Mouse (Mus musculus) testis, postnatal 10 days (tissue): ENCODE data around the gene Ap3b2.
"Not testable (repeated sequence)": the region's sequence is repeated elsewhere in the genome, so short reads cannot be mapped to it uniquely, and the experiment has no call there.

Source experiments
- DNase-seq: peaks from one replicate; pipeline ENCODE4 v3.0.0; 2021; ENCODE audit warnings: low spot score

Gene Ap3b2

DNA sequence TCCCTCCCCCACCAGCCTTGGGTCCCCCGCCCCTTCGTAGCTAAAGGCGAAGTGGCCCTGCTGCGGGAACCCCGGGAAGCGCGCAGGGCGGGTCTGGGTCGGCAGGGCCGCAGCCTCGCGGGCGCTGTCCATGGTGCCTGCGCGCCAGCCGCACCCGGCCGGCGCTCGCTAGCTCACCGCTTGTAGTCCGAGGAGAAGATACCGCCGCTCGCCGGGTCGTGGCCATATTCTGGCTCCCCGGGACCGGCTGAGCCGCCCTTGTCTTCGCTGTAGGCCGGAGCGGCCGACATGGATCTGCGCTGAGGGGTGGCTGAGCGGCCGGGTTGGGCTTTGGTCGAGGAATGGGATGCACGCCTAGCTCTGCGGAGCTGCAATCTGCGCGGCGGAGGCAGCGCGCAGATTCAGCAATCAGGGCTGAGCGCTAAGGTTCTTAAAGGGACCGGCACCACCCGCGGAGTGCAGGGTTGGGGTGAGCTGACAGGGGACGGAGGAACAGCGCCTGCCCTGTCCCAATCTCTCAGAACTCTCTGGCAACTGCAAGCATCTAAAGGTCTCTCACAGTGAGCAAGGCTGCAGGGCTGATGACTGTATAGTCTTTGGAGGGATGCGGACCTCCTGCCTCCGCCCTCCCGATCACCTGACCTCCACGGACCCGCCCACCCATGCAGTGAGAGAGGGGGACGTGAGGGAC, at the start of gene Ap3b2:
Gene Ap3b2 (minus strand): TSS at position 595 of the 691 bp plus-strand sequence.
- DNase-seq, result peak; percentile 83

DNA sequence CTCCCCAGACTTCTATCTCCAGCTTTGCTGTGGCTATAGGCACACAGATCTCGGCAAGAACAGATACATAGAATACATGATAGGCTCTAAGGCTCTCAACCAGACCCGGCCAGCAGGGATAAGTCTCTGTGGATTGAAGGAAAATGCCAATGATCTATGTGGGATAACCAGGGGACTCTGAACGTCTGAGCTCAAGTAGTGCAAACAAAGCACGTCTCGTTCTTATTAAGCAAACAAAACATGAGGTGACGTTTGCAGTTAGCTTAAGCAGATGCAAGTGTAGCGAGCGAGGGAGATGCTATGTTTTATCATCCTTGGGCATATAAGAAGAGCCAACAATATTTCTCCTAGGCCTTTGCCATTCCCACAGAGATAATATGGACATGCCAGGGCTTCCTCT, 49.2 kb upstream of the Ap3b2 start:
- DNase-seq, result no peak

DNA sequence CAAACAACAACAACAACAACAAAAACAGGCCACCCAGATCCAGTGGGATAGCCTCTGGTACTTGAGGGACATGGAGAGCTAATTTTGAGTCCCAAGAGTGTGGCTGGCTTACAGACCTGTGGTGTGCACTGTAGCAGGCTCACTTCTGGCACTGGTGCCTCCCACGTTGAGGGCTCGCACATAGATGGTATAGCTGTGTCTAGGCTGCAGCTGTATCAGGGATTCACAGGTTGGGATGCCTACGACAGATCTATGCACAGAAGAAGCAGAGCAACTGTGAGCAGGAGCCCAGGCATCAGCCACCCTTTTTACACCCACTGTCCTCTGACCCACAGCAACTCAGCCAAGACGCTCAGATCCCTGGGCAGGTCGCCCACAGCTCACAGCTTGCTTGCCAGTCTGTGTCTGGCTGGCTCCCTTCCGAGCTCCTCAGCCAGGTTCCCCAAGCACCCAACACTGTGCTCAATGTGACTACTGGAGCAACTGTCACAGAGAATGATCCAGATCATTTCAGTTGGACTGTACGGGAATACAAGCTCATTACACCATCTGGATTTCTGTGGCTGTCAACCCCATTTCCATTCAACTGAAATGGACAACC, 48.3 kb upstream of the Ap3b2 start:
- DNase-seq, result no peak

DNA sequence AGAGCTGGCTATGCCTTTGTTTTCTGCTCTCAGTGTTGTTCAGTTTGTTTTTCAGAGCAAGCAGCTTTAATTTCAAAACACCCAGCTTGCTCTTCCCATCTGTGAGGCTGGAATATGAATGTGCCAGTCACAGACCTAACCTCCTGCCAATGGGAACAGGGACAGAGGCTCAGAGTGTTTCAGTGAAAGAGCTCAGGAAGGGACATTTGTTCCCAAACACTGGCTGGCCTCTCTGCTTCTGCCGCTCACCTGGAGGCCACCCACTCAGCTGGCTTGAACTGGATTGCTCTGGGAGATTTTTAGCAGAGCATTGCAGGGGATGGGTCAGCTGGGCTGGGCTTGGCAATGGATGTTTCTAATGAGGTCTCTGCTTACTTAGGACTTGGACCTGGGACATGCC, 47.3 kb upstream of the Ap3b2 start:
- DNase-seq, result no peak

DNA sequence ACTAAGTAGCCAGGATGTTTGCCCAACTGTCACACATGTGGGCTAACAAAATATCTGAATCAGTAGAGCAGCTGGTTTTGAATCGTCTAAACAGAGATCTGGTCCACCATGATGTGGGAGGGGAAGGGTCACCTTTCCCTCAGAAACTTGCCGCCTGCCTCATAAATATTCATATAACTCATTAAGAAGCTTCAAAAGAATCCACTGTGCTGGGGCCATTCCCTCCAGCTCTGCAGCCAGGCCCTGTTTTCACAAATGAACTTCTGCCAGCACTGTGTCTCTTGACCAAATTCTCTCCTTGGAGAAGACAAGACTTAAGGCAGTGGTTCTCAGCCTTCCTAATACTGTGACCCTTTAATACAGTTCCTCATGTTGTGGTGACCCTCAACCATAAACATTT, 45.8 kb upstream of the Ap3b2 start:
- DNase-seq, result no peak

DNA sequence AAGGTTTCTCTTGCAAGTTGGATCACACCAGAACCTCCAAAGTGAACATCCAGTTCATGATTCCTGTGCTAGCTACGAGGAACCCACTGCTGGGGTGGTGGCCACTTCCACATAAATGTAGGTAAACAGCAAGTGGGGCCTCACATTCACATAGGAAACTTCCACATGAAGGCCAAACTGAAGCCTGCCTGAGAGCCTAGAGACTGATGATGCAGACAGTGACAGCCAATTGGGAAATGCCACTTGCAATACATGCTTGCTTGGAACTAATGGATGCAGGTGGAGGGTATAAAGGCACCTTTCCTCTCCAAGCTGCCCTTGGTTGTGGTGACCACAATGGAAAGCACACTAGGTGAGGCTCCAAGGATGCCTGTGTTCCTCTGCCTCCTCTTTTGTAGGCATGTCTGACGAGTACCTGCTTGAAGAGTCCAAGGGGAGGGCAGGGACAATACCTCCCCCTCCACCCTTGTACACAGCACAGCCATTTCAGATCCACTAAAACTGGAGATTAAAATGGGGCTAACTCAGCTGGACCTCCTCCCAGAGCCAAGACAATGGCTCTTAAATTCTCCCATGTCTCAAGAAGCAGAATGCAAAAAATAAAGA, 44.4 kb upstream of the Ap3b2 start:
- no peak for DNase-seq

DNA sequence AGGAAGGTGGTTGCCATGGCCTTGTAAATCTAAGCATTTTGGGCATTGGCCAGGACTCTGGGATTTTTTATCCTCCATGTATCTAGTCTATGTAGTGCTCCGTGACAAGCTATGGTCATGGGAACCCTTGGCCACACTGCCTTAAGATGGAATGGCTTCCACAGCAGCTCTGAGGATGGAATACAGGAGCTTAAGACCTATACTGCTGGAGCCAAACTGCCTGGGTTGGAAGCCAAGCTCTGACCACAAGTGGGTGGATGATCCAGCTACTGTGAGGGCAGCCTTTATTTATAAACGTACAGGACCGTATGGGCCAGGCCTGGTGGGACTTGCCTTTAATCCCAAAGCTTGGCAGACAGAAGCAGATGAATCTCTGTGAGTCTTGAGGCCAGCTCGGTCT, 42.8 kb upstream of the Ap3b2 start:
- no peak for DNase-seq

DNA sequence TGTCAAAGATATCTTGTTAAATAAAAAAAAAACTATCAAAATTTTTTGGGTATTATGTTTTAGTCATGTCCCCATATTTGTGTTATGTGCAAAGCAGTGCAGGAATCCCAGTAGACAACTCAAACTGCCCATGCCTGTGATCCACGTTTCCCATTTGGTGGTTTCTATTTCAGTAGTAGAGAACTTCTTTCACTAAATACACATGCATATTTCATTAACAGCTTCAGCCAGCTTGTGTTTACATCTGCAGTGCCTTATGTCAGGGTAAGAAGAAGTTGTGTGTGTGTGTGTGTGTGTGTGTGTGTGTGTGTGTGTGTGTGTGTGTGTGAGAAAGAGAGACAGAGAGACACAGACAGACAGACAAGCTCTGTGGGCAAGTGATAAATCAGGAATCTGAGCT, 37.7 kb upstream of the Ap3b2 start:
- DNase-seq, result no peak

DNA sequence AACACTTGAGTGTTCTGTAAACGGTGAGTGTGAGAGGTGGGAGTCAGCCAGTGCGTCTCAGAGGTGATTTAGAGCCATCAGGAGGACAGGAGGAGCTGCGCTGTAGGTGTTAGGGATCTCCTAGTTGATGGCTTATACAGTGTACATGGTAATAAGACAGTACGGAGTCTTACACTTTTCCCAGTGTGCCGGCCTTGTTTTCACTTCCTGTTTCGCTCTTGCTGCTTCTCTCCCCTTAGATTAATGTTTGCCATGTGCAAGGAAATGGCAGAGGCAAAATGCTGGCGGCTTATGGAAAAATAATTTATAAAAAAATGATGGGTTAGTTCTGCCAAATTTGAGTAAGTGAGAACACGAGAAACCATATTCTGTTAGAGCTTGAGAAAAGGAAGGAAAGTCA, 35.2 kb upstream of the Ap3b2 start:
- DNase-seq, result no peak

DNA sequence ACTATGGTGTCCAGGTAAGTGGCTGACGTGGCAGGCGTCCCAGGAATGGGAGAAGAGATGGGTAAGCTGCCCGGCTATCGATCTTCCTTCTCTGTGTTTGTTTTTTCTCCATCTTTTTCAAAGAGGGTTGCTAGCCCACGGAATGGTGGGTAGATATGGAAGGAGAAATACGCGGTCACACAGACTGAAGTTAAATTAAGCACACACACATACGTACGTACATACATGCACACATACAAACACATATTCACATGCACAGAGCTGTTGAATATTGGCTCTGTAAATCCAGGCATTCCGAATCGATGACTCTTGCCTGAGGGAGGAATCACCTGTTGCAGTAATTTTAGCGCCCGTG, 29.9 kb upstream of the Ap3b2 start:
- no peak for DNase-seq

DNA sequence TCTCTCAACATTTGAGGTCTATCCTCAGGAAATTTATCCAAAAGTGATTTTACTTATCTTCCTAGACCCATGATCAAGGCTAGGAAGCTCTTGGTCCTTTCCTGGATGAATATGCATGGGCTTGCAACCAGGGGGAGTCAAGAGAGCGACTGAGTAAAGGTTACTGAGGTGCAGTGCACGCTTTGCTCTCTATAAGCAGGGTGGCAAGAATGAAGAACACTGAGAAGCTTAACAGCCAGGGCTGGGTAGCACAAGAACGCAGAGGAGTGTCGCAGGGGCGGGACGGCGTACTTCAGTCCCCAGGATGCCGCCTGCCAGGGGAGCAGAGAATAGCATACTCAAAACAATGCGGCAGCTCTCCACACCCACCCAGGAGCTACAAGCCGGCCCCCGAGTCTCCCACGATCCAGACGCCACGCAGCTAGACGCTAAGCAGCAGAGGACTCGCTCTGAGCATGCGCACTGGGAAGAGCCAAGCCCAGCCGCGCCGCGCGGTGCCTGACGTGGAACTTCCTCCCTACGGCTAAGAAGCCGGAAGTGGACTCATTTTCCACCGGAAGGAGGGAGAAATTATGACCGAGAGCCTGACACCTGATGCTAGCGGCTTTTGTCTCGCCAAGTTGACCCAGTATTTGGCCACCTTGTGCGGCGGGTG, 29.4 kb upstream of the Ap3b2 start:
- peak; percentile 89 for DNase-seq

DNA sequence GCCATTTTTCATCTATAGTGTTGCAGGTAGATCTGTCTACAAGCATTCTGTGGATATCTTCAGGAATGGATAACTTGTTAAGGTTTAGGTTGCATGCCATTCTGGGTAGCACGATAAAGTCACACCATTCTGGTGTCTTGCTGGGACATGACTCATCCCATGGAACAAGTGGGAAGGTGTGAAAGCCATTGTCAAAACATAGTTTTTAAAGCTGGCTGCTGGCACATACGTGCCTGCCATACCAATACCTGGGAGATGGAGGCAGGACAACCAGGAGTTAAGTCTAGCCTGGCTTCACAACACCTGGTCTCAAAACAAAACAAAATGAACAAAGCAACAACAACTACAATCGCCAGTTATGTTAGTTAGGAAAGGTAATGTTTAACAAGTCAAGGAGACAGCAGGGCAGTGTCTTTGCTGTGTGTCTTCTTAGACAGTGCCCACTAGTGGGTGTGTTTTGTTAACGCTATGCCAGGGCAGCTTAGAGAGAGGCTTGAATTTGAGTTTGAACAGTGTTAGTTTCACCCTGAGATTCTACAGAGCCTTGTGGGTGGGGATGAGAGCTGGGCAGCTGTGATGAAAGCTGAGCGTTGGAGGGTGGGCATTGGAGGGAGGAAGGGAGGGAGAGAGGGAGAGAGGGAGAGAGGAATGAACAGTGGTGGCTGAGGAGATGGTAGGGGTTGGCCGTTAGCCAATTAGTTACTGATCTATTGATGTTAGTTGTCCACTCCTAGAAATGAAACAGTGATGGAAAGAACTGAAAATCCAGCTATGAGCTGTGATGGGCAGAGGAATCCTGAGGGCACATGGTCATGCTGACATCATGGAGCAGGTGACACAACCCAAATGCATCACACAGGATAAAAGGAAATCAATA, 22.7 kb upstream of the Ap3b2 start:
- no peak for DNase-seq

DNA sequence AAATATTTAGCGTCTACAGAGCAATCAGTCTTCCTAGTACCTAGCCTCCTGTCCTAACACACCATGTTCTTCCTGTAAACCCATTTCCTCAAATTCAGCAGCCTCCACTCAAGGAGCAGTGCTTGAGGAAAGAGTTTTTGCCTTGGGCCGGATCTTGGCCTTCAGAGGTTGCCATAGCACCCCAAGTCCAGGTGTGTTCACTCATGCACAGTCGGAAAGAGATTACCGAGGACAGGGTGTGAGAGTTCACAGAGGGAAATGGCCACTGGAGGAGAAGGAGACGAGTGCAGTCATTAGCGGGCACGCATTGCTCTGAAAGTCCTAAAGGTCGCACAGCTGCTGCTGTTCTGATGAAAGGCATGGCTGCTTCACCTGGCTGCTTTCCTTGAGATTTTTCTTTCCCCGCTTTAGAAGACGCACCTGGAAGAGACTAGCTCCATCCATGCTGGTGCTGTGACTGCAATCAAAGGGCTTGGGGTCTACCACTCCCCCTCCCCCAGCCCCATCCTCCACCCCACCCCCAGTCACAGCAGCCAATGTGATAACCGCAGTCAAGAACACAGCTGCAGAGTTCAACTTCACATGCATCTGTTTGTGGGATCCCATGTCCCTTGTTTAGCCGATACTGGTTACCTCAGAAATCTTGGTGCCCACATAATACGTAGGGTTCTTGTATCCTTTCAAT, 21.3 kb upstream of the Ap3b2 start:
- no peak for DNase-seq

DNA sequence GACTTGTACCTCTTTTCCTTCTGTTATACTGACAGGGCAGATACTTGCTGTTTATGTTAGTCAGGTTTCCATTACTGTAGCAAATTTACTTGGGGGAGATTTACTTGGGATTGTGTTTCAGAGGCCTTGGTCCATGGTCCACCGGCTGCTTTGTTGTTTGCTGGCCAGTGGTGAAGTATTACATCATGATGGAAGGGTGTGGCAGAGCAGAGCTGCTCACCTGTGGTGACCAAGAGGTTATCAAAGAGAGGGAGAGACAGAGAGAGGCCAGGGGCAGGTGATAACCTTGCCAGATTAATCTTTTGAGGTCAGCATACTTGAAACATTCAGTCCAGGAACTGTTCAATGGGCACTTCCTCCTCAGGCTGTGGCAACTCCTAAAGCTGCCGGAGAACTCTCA, 7.3 kb upstream of the Ap3b2 start:
- no peak for DNase-seq

DNA sequence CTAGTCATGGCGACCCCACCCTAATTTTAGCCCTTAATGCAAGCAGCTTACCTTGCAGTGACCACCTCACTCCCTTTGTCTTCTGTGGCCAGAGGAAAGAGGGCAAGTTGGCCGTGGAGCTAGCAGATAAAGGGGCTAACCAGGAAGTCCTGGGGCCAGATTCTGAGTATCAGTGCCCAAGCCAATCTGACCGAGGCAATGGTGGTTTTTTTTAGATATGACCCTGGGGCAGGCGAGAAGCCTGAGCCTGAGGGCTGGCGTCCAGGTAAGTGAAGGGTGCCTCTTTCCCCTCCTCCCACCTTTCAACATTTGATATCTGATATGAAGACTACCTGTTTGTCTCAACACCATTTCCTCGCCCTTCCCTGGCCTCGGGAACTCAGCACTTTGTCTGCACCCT, 4.5 kb upstream of the Ap3b2 start, which contains the start of gene BC048679:
Gene BC048679 (minus strand): TSS at position 101 of the 400 bp plus-strand sequence.
- no peak for DNase-seq

DNA sequence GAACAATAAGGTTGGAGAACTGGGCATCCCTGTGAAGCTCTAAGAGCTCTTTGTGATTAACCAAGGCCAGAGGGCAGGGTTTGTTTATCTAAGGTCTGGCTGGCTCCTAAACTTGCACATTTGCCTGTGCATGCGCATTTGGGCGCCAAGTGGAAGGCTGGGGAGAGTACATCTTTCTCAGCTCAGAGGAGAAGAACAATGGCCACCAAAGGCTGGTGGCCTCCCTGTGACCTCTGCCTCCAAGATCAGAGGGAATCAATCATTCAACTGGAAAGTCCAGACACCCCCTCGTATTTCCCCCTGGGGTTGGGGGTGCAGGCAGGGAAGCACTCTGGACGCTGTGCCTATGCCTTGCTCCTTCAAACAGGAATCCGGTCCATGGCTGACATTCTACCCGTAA, 3.4 kb upstream of the Ap3b2 start:
- DNase-seq, result no peak

DNA sequence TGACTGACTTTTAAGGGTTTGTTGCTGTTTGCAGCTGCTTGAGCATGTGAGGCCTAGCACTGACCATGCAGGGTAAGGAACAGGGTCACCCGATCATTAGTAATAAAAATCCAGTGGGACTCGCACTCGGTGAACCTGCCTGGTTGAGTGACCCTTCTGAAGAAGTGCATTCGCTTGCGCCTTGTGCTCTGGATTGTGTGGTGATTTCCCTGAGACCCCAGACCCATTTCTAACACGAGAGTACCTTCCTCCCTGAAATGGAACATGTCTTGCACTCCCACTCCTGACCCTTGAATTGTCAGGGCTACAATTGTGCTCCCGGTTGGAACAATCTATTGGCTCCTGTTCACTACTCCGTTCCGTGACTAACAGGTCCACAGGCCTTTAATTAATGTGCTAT, 1.1 kb downstream of the Ap3b2 start:
- no peak for DNase-seq

DNA sequence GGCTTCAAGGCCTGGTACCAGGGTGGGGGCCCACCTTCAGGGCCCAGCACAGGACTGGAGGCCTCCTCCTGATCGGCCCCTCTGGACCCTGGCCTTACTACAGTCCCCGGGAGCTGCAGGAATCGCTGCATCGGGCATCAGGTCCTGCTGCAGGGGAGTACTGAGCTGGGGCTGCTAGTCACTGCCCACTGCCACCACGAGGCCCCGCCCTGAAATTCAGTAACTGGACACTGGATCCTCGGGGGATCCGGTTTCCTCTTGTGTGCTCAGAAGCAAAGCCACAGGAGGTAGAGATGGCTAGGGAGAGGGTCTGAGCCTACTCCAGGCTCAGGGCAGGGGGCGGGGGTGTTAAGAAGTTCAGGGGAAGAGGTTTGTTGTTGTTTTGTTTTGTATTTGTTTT, 4.1 kb downstream of the Ap3b2 start:
- DNase-seq, result no peak

DNA sequence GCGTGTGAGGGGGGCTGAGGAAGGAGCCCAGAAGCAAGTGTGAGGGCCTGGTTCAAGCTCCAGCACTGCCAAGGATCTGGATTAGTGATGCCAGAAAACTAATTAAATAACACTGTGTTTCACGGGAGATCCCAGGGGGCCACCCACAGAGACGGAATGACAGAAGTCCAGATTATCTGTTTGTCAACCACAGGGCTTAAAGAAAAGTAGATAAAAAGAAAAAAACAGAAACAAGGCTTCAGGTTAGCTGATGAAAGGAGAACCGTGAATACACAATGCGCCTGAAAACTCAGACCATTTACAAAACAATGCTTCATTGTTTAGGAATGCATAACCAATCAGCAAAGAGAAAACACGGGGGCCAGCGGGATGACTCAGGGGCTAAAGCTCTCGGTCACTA, 12.9 kb downstream of the Ap3b2 start:
- DNase-seq, result no peak

DNA sequence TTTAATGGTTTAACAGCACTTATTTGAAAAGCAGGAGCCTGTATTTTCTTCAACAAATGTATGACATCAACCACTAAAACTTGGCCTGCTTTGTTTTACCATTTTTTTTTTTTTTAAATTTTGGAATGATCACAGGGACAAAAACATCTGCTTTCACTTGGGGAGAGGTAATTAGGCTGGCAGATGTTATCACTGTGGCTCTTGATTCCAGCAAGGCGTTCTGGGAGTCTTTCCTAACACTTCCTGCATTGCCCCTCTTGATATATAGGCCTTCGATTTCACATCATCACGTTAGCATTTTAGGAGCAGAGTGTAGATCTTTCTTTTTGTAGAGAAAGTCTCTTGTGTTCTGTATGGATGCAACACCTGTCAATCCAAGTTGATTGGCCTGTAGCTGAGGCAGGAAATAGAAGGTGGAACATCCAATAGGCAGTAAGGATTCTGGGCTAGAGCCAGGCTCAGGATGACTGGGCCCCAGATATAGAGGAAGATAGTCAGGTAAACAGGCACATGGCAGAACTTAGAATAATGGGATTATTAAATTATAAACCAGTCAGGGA, 14.1 kb downstream of the Ap3b2 start:
- DNase-seq, result no peak

DNA sequence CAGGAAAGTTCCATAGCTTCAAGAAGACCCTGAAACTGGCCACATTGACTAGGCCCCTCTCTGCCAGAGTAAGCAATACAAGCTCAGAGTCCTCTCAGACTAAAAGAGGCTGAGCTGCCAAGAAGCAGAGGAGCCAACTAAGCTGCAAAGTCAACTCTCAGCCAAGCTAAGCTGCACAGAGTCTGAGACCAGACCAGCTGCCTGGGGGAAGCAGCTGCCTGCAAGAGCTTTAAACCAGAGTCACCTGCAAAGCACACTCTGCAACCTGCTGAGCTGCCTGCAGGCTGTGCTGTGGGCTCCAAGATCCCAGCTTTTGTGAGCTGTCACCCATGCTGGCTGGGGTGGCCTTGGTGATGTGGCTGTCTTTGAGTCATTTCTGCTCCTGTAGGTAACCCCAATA, 15.5 kb downstream of the Ap3b2 start:
- DNase-seq, result not testable (repeated sequence)
